Mouse (Mus musculus) megakaryocyte-erythroid progenitor cell, adult 5-6 weeks (primary cell): Measurements from ENCODE around the gene Akip1. TPM values are rescaled to one million over a fixed set of nuclear protein-coding genes. Genes with fewer than 3 reads are reported as not detected.

ENCODE experiments used
- ATAC-seq: replicated peaks from 2 replicates; pipeline ENCODE4 v1.8.0; 2016; ENCODE audit warnings: mild to moderate bottlenecking, inconsistent platforms; ENCODE audit not compliant: severe bottlenecking, poor library complexity, low FRiP score, low TSS enrichment
- total RNA-seq, 2 experiments: library from RNA; stranded (forward) in 1 of 2; stranded (reverse) in 1 of 2; fragments of 200-1000, 215-1000 nt in 1 of 2; fragments of >200 nt in 1 of 2; fragmentation: Nextera tagmentation in 1 of 2; gene quantifications; 2 replicates each; pipeline ENCODE4 v1.2.3; 2014 to 2017

Gene Akip1
- total RNA-seq, 2 experiments from 2014 or later: 35.3 to 50.5 TPM

DNA sequence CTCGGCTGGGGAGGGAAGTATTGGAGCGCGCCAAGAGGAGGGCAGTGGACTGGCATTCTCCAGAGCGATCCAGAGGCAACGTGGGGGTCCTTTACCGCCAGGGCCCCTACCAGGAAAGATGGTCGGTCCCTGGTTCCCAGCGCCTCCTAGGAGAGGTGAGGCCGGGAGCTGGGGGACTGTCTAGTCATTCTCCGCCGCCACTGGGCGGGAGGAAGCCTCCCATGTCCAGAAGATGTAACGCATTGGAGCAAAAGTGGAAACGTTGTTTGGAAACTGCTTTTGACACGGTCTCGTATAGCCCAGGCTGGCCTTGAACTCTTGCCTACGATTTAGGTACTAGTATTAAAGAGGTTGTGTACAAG lies 507 bp downstream of the Akip1 start:
- peak; percentile 37; the same call in 1 of the 2 replicates for ATAC-seq

DNA sequence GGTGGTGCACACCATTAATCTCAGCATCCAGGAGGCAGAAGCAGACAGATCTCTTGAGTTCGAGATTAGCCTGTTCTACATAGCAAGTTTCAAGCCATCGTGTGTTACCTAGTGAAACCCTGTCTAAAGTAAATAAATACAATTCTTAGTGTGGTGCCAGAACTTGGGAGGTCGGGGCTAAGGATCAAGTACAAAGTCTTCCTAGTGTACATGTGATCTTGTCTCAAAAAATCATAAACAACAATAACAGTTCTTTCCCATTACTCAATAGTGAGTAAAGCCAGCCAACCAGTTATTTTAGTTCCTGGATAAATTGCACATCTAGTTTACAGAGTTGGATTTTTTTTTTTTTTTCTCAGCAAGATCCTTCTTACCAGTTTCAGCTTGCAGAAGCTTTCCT lies 971 bp downstream of the Akip1 start:
- ATAC-seq: peak; percentile 9; the same call in 1 of the 2 replicates

GRCm38 (mm10) chr7:109707023-109707785 lies 3.7 kb downstream of the Akip1 start:
- peak; percentile 51 for ATAC-seq

- ATAC-seq: no peak
Observed at GRCm38 (mm10) chr7:109708961-109709382, 5.5 kb downstream of the Akip1 start.

DNA sequence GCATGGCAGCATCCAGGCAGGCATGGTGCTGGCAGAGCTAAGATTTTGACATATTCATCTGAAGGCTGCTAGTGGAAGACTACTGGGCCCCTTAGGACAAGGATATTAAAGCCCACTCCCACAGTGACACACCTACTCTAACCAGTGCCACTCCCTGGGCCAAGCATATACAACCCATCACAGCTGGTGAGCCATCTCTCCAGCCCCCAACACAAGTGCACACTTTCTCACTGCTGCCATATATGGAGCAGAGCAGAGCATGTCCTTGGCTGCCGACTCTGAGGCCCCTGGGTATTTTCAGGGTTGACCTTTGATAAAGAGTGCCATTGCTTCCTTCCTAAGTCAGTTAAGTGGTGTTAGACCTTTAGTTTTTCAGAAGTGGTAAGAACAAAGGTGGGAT lies 6.6 kb downstream of the Akip1 start:
- no peak for ATAC-seq

GRCm38 (mm10) chr7:109712198-109712597 lies 8.7 kb downstream of the Akip1 start:
- no peak for ATAC-seq

- no peak for ATAC-seq
Observed at GRCm38 (mm10) chr7:109713434-109713982, 10.0 kb downstream of the Akip1 start.

GRCm38 (mm10) chr7:109719286-109719685 lies 15.8 kb downstream of the Akip1 start:
- ATAC-seq: no peak

DNA sequence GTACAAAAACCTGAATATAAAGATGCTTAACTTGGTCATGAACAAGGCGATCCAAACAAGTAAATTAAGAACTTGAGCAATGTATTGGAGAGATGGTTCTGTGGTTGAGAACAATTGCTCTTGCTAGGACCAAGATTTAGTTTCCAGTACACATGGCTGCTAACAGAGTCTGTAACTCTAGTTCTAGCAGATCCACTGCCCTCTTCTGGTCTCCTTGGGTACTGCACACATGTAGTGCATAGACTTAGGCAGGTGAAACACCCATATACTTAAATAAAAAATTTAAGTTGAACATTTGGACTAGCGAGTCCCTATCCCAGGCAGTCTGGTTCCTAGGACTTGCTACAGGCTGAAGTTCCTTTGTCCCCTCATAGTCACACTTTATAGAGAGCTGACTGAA lies 19.1 kb downstream of the Akip1 start:
- no peak for ATAC-seq

DNA sequence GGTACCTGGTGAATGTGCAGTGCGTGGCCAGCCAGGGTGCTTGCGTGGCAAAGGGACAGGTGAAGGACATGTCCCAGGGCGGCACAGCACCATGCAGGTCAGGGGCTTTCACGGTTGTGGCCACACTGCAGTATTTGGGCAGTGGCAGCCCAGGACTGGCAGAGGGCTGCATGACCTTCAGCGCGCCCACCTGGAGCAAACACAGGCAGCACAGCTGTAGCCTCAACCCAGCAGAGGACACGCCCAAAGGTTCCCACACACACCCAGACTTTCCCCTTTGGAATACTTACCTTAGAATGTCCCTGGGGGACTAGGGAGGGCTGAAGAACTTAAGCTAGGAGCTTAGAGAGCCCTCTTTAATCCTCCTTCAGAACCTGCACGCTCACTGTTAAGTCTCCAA lies 19.6 kb downstream of the Akip1 start:
- no peak for ATAC-seq

- ATAC-seq: no peak
Observed at GRCm38 (mm10) chr7:109723697-109724096, 20.2 kb downstream of the Akip1 start, which contains the start of gene BC051019. Gene BC051019 (minus strand): TSS chr7:109723850.

GRCm38 (mm10) chr7:109731626-109732025 lies 28.1 kb downstream of the Akip1 start, which contains the start of gene Ascl3:
Gene Ascl3 (minus strand): TSS chr7:109731726.
- no peak for ATAC-seq

DNA sequence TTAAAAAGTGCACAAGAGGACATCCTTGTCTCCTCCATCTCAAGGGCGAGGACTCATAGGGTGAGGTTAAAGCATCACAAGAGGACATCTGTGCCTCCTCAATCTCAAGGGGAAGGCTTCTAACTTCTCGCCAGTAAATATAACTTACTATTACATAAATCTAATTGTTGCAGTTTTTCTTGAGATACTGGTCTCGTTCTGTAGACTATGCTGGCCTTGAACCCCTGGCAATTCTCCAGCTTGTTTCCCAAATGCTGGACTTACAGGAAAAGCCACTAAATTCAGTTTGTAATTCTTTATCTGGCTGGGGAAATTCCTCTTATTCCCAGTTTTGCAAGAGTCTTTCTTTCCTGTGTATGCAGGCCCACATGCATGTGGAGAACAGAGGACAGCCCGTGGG lies 31.3 kb downstream of the Akip1 start:
- no peak for ATAC-seq

DNA sequence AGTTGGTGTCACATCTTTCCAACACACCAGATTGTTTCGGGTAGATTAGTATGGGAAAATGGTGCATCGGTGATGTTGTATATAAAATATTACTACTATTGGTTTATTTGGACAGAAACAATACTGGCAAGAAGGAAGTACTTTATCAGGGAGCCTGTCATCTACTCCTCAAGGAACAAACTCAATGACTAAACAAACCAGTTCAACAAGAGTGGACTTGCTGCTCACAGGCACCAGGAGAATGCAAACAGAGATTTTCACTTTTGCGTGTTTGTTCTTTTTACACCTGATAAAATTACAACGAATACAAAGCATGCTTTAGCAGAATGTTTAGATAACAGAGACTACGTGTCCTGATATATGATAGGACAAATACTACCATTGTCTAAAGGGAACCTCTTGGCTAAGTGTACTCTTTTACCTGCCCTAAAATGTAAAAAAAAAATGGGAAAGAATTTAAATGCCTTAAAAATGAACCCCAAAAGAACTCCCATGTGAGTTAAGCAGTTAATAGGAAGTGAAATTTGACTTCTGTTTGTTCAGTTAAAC lies 36.4 kb downstream of the Akip1 start:
- no peak for ATAC-seq

GRCm38 (mm10) chr7:109741060-109741459 lies 37.6 kb downstream of the Akip1 start:
- ATAC-seq: no peak

DNA sequence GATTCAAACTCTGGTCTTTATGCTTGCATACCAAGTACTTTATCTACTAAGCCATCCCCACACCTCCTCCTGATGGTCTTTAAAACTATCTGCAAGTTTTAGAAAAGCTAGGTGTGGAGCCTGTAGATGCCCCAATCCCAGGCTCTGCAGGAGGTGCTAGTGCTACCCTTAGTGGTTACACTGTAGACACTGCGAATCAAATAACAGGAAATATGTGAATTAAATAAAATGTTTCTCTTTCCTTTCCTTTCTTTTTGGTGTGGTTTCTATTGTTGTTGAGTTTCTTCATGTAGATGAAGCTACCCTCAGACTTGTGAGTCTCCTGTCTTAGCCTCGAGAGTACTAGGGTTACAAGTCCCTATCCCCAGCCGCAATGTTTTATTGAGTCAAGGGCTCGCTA lies 38.2 kb downstream of the Akip1 start:
- ATAC-seq: no peak

DNA sequence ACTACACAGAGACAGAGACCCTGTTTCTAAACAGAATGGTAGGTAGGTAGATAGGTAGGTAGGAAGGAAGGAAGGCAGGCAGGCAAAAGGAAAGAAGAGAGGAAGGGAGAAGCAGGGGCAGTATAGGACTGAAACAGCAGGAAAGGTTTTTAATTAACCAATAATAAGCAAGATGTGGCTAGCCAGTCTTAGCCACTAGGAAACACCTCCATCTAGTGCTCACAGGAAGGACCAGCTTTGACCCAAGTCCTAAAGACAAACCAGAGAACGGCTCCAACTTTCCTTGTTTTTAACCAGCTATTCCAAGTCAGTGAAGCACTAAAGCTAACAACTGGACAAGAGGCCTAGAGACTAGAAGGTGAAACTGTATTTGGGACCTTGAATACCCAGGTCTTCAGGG lies 44.3 kb downstream of the Akip1 start:
- ATAC-seq: no peak

DNA sequence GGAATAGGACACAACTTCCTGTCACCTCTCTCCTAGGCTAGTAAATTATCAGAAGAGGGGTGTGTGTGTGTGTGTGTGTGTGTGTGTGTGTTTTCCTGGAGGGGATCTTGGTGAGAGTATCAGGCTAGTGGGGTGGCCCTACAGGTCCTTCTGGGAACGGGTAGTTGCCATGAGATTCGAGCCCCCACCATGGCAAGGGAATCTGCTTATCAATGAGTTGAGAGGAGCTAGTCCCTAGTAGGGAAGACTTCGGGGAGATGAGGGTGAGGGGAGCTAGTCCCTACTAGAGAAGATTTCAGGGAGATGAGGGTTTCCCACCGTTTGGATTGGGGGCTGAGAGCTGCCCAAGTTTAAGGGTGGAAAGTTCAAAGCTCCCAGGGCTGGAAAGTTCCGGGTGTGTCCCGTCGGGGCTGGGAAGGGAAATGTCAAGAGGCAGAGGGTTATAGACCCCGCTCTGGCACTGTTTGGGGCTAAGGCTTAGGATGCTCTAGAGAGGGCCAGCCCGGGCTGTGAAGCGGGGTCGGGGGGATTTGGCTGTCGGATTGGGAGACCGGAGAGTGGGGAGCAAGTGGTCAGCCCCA lies 48.0 kb downstream of the Akip1 start:
- peak; percentile 19 for ATAC-seq

- peak; percentile 84 for ATAC-seq
Observed at GRCm38 (mm10) chr7:109752008-109752925, 48.8 kb downstream of the Akip1 start, which contains the start of gene Tmem9b. Gene Tmem9b (minus strand): TSS chr7:109752875.
